18 mouse cellular contexts compared by ENCODE assay signal in genomic region chr1:22508735-22509615, GRCm38 (mm10).
DNase-seq lines count a peak whose midpoint lies in the region; ATAC-seq and TF ChIP-seq lines count a peak whose summit lies in the region.
"Had no signal": no experiment of that assay in that cellular context is flagged by ENCODE, and none has a peak within 500 bp of the region (broad histone marks: within the 10 kb centered on the region; RNA-seq: fewer than 3 reads in every experiment).

No protein-coding gene starts in this region.

- 0 out of 2 replicates have a peak, but pooled peaks cover 9% of the 10 kb centered on the region for H3K4me1 ChIP-seq in forebrain, embryonic 13.5 days
- no peaks in the 10 kb centered on the region for H3K4me1 ChIP-seq in forebrain, postnatal 0 days (ENCODE audit: insufficient read depth)
- peaks cover 12% of the 10 kb centered on the region for H3K4me1 ChIP-seq in neural tube, embryonic 13.5 days (replicated peaks)
- H3K4me1 ChIP-seq in hindbrain, embryonic 15.5 days (replicated peaks), result peaks cover 12% of the 10 kb centered on the region
- H3K4me1 ChIP-seq: embryonic facial prominence, embryonic 15.5 days; heart, embryonic 15.5 days; limb, embryonic 10.5 days; liver, embryonic 13.5 days; megakaryocyte, embryonic 14.5 days had no signal

- ATAC-seq in forebrain, embryonic 13.5 days, result 0 out of 2 replicates have a peak, but pooled peaks have one; percentile 43
- ATAC-seq in forebrain, postnatal 0 days, result no peak
- ATAC-seq in neural tube, embryonic 13.5 days (ENCODE audit: low read depth), result peak; percentile 30; the same call in 1 of the 2 replicates
- ATAC-seq in hindbrain, embryonic 15.5 days (ENCODE audit: low FRiP score, low read depth), result peak; percentile 36; the same call in 1 of the 2 replicates

- H3K4me3 ChIP-seq in forebrain, embryonic 13.5 days, result no peak overlapping the region
- no peak overlapping the region for H3K4me3 ChIP-seq in forebrain, postnatal 0 days (ENCODE audit: low read depth, low read length)
- no peak overlapping the region for H3K4me3 ChIP-seq in neural tube, embryonic 13.5 days
- H3K4me3 ChIP-seq in hindbrain, embryonic 15.5 days, result no peak overlapping the region
- H3K4me3 ChIP-seq: embryonic facial prominence, embryonic 15.5 days; heart, embryonic 15.5 days; limb, embryonic 10.5 days; liver, embryonic 13.5 days; megakaryocyte, embryonic 14.5 days had no signal

- 55% methylated on average over 11 of the region's 11 CpGs for whole genome bisulfite sequencing in forebrain, embryonic 13.5 days
- WGBS in forebrain, postnatal 0 days, result 59% methylated on average over 11 of the region's 11 CpGs
- WGBS in neural tube, embryonic 13.5 days, result 54% methylated on average over 11 of the region's 11 CpGs
- WGBS in hindbrain, embryonic 15.5 days, result 48% methylated on average over 11 of the region's 11 CpGs

- H3K27ac ChIP-seq in forebrain, embryonic 13.5 days, result no peak overlapping the region
- no peak overlapping the region for H3K27ac ChIP-seq in forebrain, postnatal 0 days (ENCODE audit: low read depth, low read length)
- H3K27ac ChIP-seq in neural tube, embryonic 13.5 days (replicated peaks), result peak overlapping the region; percentile 42; the same call in 1 of the 2 replicates
- no peak overlapping the region; the same call in 1 of the 2 replicates for H3K27ac ChIP-seq in hindbrain, embryonic 15.5 days (replicated peaks)
- H3K27ac ChIP-seq: embryonic facial prominence, embryonic 15.5 days; heart, embryonic 15.5 days; limb, embryonic 10.5 days; liver, embryonic 13.5 days had no signal

- no peak for DNase-seq in forebrain, postnatal 0 days
- DNase-seq in neural tube, embryonic 10.5 days (ENCODE audit: extremely low spot score, low spot score), result no peak
- DNase-seq in adrenal gland, adult 8-10 months, result no peak
- no peak for DNase-seq in urinary bladder, postnatal 10 days (ENCODE audit: low spot score)
- no peak for DNase-seq in spleen, adult 18-20 months
- DNase-seq: gastrocnemius, postnatal 36 days; kidney, adult 8-10 months; kidney, postnatal 36 days; liver, embryonic 13.5 days; lung, postnatal 10 days; right cerebral cortex, postnatal 25 days had no signal

- no peaks in the 10 kb centered on the region for H3K36me3 ChIP-seq in forebrain, embryonic 13.5 days (ENCODE audit: poor library complexity, severe bottlenecking)
- H3K36me3 ChIP-seq in forebrain, postnatal 0 days (ENCODE audit: insufficient read depth), result no peaks in the 10 kb centered on the region
- H3K36me3 ChIP-seq in neural tube, embryonic 13.5 days, result no peaks in the 10 kb centered on the region
- H3K36me3 ChIP-seq in hindbrain, embryonic 15.5 days, result no peaks in the 10 kb centered on the region
- H3K36me3 ChIP-seq: embryonic facial prominence, embryonic 15.5 days; heart, embryonic 15.5 days; limb, embryonic 10.5 days; liver, embryonic 13.5 days had no signal

- no peaks in the 10 kb centered on the region for H3K9me3 ChIP-seq in forebrain, embryonic 13.5 days (replicated peaks)
- no peaks in the 10 kb centered on the region for H3K9me3 ChIP-seq in forebrain, postnatal 0 days (ENCODE audit: low read length)
- no peaks in the 10 kb centered on the region for H3K9me3 ChIP-seq in neural tube, embryonic 13.5 days
- H3K9me3 ChIP-seq in hindbrain, embryonic 15.5 days, result no peaks in the 10 kb centered on the region
- H3K9me3 ChIP-seq: embryonic facial prominence, embryonic 15.5 days; heart, embryonic 15.5 days; limb, embryonic 10.5 days; liver, embryonic 13.5 days had no signal

- no peak overlapping the region for H3K9ac ChIP-seq in forebrain, embryonic 13.5 days
- no peak overlapping the region for H3K9ac ChIP-seq in forebrain, postnatal 0 days
- 0 out of 2 replicates have a peak overlapping the region, but pooled peaks have one; percentile 17 for H3K9ac ChIP-seq in neural tube, embryonic 13.5 days
- no peak overlapping the region for H3K9ac ChIP-seq in hindbrain, embryonic 15.5 days
- H3K9ac ChIP-seq: embryonic facial prominence, embryonic 15.5 days; heart, embryonic 15.5 days; liver, embryonic 13.5 days had no signal

- no peaks in the 10 kb centered on the region for H3K27me3 ChIP-seq in forebrain, embryonic 13.5 days
- H3K27me3 ChIP-seq in forebrain, postnatal 0 days (ENCODE audit: insufficient read depth, low read length), result no peaks in the 10 kb centered on the region
- H3K27me3 ChIP-seq in neural tube, embryonic 13.5 days, result no peaks in the 10 kb centered on the region
- H3K27me3 ChIP-seq in hindbrain, embryonic 15.5 days, result no peaks in the 10 kb centered on the region
- H3K27me3 ChIP-seq: embryonic facial prominence, embryonic 15.5 days; heart, embryonic 15.5 days; liver, embryonic 13.5 days; megakaryocyte, embryonic 14.5 days had no signal

- H3K4me2 ChIP-seq in forebrain, embryonic 13.5 days, result no peak overlapping the region
- H3K4me2 ChIP-seq in forebrain, postnatal 0 days (ENCODE audit: low read depth), result no peak overlapping the region
- 0 out of 2 replicates have a peak overlapping the region, but pooled peaks have one; percentile 16 for H3K4me2 ChIP-seq in neural tube, embryonic 13.5 days
- H3K4me2 ChIP-seq in hindbrain, embryonic 15.5 days, result peak overlapping the region; percentile 7; the same call in 1 of the 2 replicates
- H3K4me2 ChIP-seq: embryonic facial prominence, embryonic 15.5 days; heart, embryonic 15.5 days; liver, embryonic 13.5 days had no signal

- no peak for TF ChIP-seq CTCF in forebrain, postnatal 0 days (IDR thresholded peaks at IDR 0.05; ENCODE audit: low read depth)

Comparison
In these comparisons a context has a peak if more than half of its experiments do, and no peak if none do; other contexts are left out.
1. H3K4me2 ChIP-seq: peak in neural tube, embryonic 13.5 days (single experiment) and hindbrain, embryonic 15.5 days (single experiment); none in forebrain, embryonic 13.5 days (single experiment) and forebrain, postnatal 0 days (single experiment).